Mouse (Mus musculus) ES-E14 (cell line): ENCODE measurements at regions not wholly inside any gene's neighbourhood (a gene's known extent, or its start where the extent isn't known, plus 50 kb on each side); places are given as distances from the start of the nearest gene placed in this dataset.

Source experiments
- DNase-seq: peaks from one replicate; pipeline ENCODE4 v3.0.0-alpha.2; 2013; ENCODE audit warnings: low read depth, low spot score
- H3K27ac ChIP-seq: 2 replicates; pipeline ENCODE4 v1.5.1; 2012; ENCODE audit warnings: low read depth, mild to moderate bottlenecking, low read length, moderate library complexity, mixed read lengths; ENCODE audit not compliant: poor library complexity, insufficient read depth, severe bottlenecking
- H3K36me3 ChIP-seq: 2 replicates; pipeline ENCODE4 v1.6.1; 2012; ENCODE audit warnings: mild to moderate bottlenecking, low read length, moderate library complexity, mixed read lengths; ENCODE audit not compliant: control insufficient read depth, poor library complexity, insufficient read depth, severe bottlenecking
- H3K4me1 ChIP-seq, 2 experiments: fragments of 150-350 bp in 1 of 2; sonication (generic) in 1 of 2; 2 replicates each; pipeline ENCODE4 v1.6.1; 2012; ENCODE audit warnings: low read length in 2 of 2, mild to moderate bottlenecking in 1 of 2, mixed read lengths in 1 of 2; ENCODE audit not compliant: control insufficient read depth in 2 of 2, insufficient read depth in 2 of 2, poor library complexity in 1 of 2
- H3K4me3 ChIP-seq, 2 experiments: fragments of 150-350 bp in 1 of 2; sonication (generic) in 1 of 2; 2 replicates each; pipeline ENCODE4 v1.5.1; 2012; ENCODE audit warnings: low read length in 2 of 2, low read depth in 1 of 2, mild to moderate bottlenecking in 1 of 2, mixed read lengths in 1 of 2; ENCODE audit not compliant: insufficient read depth in 1 of 2, poor library complexity in 1 of 2, severe bottlenecking in 1 of 2
- H3K9ac ChIP-seq: 2 replicates; pipeline ENCODE4 v1.6.1; 2012; ENCODE audit warnings: low read depth, mild to moderate bottlenecking, low read length, mixed read lengths; ENCODE audit not compliant: poor library complexity, insufficient read depth, severe bottlenecking
- H3K9me3 ChIP-seq: fragments of 150-350 bp; sonication (generic); 2 replicates; pipeline ENCODE4 v1.6.1; 2012; ENCODE audit warnings: low read depth, mild to moderate bottlenecking, low read length; ENCODE audit not compliant: control insufficient read depth, insufficient read depth
- CHD2 ChIP-seq: IDR thresholded peaks from 2 replicates; pipeline ENCODE4 v1.6.1; 2014; ENCODE audit warnings: mild to moderate bottlenecking, low read depth, low read length, inconsistent platforms
- HCFC1 ChIP-seq: IDR thresholded peaks from 2 replicates; pipeline ENCODE4 v1.6.1; 2012; ENCODE audit warnings: low read length, inconsistent platforms, borderline replicate concordance; ENCODE audit not compliant: insufficient read depth
- MAFK ChIP-seq: IDR thresholded peaks from 2 replicates; pipeline ENCODE4 v1.6.1; 2014; ENCODE audit warnings: mild to moderate bottlenecking, low read depth, low read length, inconsistent platforms; ENCODE audit not compliant: insufficient read depth
- ZC3H11A ChIP-seq: IDR thresholded peaks from 2 replicates; pipeline ENCODE4 v1.6.1; 2012; ENCODE audit warnings: low read depth, mild to moderate bottlenecking, inconsistent platforms, low read length, borderline replicate concordance
- ZNF384 ChIP-seq: IDR thresholded peaks from 2 replicates; pipeline ENCODE4 v1.6.1; 2012; ENCODE audit warnings: low read depth, low read length, inconsistent platforms
- in situ Hi-C, 2 experiments: fragments of 600-800 bp; cut with MboI; formaldehyde crosslinking; loops; one replicate each; pipeline ENCODE4 v1.15.1; 2025; ENCODE audit warnings: low sequenced_read_pairs in 2 of 2, inconsistent platforms in 1 of 2; ENCODE audit not compliant: unreplicated experiment in 2 of 2

DNA sequence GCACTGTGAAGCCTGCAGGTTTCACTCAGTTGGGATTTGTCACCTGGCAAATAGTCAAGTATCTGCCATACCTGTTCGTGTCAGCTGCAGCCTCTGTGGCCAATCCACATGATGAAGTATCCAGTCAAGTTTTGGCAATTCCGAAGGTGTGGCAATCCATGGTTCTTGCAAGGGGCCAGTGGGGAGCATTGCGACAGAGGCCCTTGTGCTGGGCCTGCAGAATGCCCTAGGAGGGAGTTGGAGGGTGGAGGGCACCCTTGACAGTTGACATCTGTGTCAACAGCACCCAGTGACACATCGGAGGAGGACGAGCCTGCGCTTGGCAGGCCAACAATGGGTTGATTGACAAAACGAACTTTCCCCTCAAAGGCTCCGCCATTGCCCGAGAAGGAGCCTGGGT lies 101.0 kb upstream of the Pitx1 start:
- TF ChIP-seq CHD2 (no peak), ZNF384 (no peak), ZC3H11A (no peak), MAFK (no peak), HCFC1 (no peak)
- no peaks in the 10 kb centered on the region for H3K9me3 ChIP-seq
- H3K27ac ChIP-seq, result no peak overlapping the region
- H3K4me3 ChIP-seq, result no peak overlapping the region
- in situ Hi-C loops, result no loop called here
- DNase-seq, result no peak
- H3K9ac ChIP-seq, result no peak overlapping the region
- no peaks in the 10 kb centered on the region for H3K36me3 ChIP-seq
- H3K4me1 ChIP-seq, result no peaks in the 10 kb centered on the region

GRCm38 (mm10) chr13:55930637-55931036 lies 94.6 kb upstream of the Pitx1 start:
- in situ Hi-C loops, result no loop called here
- TF ChIP-seq CHD2 (no peak), MAFK (no peak), HCFC1 (no peak), ZNF384 (no peak), ZC3H11A (no peak)
- no peaks in the 10 kb centered on the region for H3K4me1 ChIP-seq

DNA sequence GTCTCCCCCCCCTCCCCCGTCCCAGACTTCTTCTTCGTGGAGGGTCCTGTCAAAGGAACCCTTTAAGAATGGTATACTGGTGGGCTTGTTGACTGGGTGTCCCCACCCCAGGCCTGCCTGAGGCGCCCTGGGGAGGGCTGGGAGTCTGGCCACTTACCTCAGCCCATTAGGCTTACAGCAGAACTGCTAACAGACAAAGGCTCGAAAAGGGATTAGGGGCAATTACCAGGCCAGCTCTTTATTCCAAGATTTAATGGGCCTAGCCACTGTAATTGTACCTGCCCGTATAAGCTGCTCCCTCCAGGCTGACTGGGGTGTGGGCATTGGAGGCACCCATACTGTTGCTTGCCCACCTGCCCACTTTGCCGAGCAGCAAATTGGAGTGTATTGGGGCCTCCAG lies 93.8 kb upstream of the Pitx1 start:
- H3K4me1 ChIP-seq, result no peaks in the 10 kb centered on the region
- H3K9me3 ChIP-seq, result no peaks in the 10 kb centered on the region
- in situ Hi-C loops, result no loop called here
- DNase-seq, result no peak
- H3K4me3 ChIP-seq, result no peak overlapping the region
- TF ChIP-seq CHD2, result no peak
- no peak for TF ChIP-seq MAFK
- no peak overlapping the region for H3K9ac ChIP-seq
- H3K36me3 ChIP-seq, result no peaks in the 10 kb centered on the region
- no peak overlapping the region for H3K27ac ChIP-seq

More at GRCm38 (mm10) chr13:55930637-55931036, 94.6 kb upstream of the Pitx1 start:
- H3K27ac ChIP-seq, result no peak overlapping the region
- no peak for DNase-seq
- H3K9me3 ChIP-seq, result no peaks in the 10 kb centered on the region
- no peak overlapping the region for H3K9ac ChIP-seq
- no peak overlapping the region for H3K4me3 ChIP-seq
- no peaks in the 10 kb centered on the region for H3K36me3 ChIP-seq

GRCm38 (mm10) chr13:55923505-55924136 lies 87.6 kb upstream of the Pitx1 start:
- in situ Hi-C loops, result no loop called here
- Histone ChIP-seq H3K9ac (no peak overlapping the region), H3K9me3 (no peaks in the 10 kb centered on the region), H3K4me1 (no peaks in the 10 kb centered on the region; a peak in 1 of 4 replicates), H3K36me3 (no peaks in the 10 kb centered on the region), H3K27ac (no peak overlapping the region), H3K4me3 (no peak overlapping the region)
- no peak for TF ChIP-seq HCFC1
- TF ChIP-seq ZNF384, result no peak
- TF ChIP-seq MAFK, result no peak
- no peak for TF ChIP-seq ZC3H11A
- no peak for TF ChIP-seq CHD2
- DNase-seq, result peak; percentile 25

- DNase-seq, result no peak
- no peak for TF ChIP-seq MAFK
- TF ChIP-seq ZNF384, result no peak
- no peak for TF ChIP-seq CHD2
- TF ChIP-seq ZC3H11A, result no peak
- no peak for TF ChIP-seq HCFC1
- Histone ChIP-seq H3K9ac (no peak overlapping the region), H3K36me3 (no peaks in the 10 kb centered on the region), H3K4me3 (no peak overlapping the region), H3K27ac (no peak overlapping the region), H3K9me3 (no peaks in the 10 kb centered on the region), H3K4me1 (no peaks in the 10 kb centered on the region)
- in situ Hi-C loops, result no loop called here
Observed at GRCm38 (mm10) chr13:55917316-55917715, 81.3 kb upstream of the Pitx1 start.
